Mouse (Mus musculus) lung, postnatal 0 days (tissue): ENCODE measurements at regions not wholly inside any gene's neighbourhood (a gene's known extent, or its start where the extent isn't known, plus 50 kb on each side); places are given as distances from the start of the nearest gene placed in this dataset.
A peak's percentile ranks its signal among the peaks of the same experiment; 100 is the strongest.

Experiments used
- ATAC-seq: fragments of 200-750 bp; cut with Nextera tagmentation; 2 replicates; pipeline ENCODE4 v1.8.0; 2017; ENCODE audit warnings: moderate library complexity
- DNase-seq: peaks from one replicate; pipeline ENCODE4 v3.0.0-alpha.2; 2016; ENCODE audit warnings: low spot score
- H3K27ac ChIP-seq: fragments of 300-500 bp; sonication (generic); 2 replicates; pipeline ENCODE4 v1.5.1; 2014; ENCODE audit warnings: antibody characterized with exemption, mild to moderate bottlenecking, low read length, mixed read lengths
- H3K27me3 ChIP-seq: fragments of 300-500 bp; sonication (generic); replicated peaks from 2 replicates; pipeline ENCODE4 v1.6.1; 2014; ENCODE audit warnings: low read length, mixed read lengths; ENCODE audit not compliant: insufficient read depth
- H3K36me3 ChIP-seq: fragments of 300-500 bp; sonication (generic); 2 replicates; pipeline ENCODE4 v1.6.1; 2014; ENCODE audit warnings: low read length, mixed read lengths; ENCODE audit not compliant: insufficient read depth
- H3K4me1 ChIP-seq: fragments of 300-500 bp; sonication (generic); 2 replicates; pipeline ENCODE4 v1.6.1; 2014; ENCODE audit warnings: antibody characterized with exemption, low read depth, low read length, mixed read lengths; ENCODE audit not compliant: insufficient read depth
- H3K4me2 ChIP-seq: fragments of 300-500 bp; sonication (generic); replicated peaks from 2 replicates; pipeline ENCODE4 v1.6.1; 2014; ENCODE audit warnings: low read depth, mild to moderate bottlenecking, low read length, moderate library complexity, mixed read lengths
- H3K4me3 ChIP-seq: fragments of 300-500 bp; sonication (generic); 2 replicates; pipeline ENCODE4 v1.5.1; 2014; ENCODE audit warnings: low read depth, low read length
- H3K9ac ChIP-seq: fragments of 300-500 bp; sonication (generic); replicated peaks from 2 replicates; pipeline ENCODE4 v1.6.1; 2014; ENCODE audit warnings: low read depth, mild to moderate bottlenecking
- H3K9me3 ChIP-seq: fragments of 300-500 bp; sonication (generic); 2 replicates; pipeline ENCODE4 v1.6.1; 2016; ENCODE audit warnings: low read length, mixed read lengths
- CTCF ChIP-seq: IDR thresholded peaks from 2 replicates; pipeline ENCODE4 v1.5.1; 2016; ENCODE audit warnings: antibody characterized with exemption, mild to moderate bottlenecking
- EP300 ChIP-seq: IDR thresholded peaks from 2 replicates; pipeline ENCODE4 v1.6.1; 2016; ENCODE audit warnings: antibody characterized with exemption, mild to moderate bottlenecking, control low read depth
- WGBS: fragments of 180-500 bp; shearing (Covaris S2); extraction: QIAGEN DNeasy Blood & Tissue Kit; methylation state at CpG from one replicate; pipeline ENCODE4 v1.1.7; 2014; 5-methylcytosine and 5-hydroxymethylcytosine counted together

- WGBS, result 80% methylated on average over 10 of the region's 10 CpGs
- Histone ChIP-seq H3K4me1 (no peaks in the 10 kb centered on the region), H3K27me3 (no peaks in the 10 kb centered on the region), H3K4me2 (no peak overlapping the region), H3K9me3 (0 out of 2 replicates have a peak, but pooled peaks cover 4% of the 10 kb centered on the region), H3K4me3 (no peak overlapping the region), H3K36me3 (no peaks in the 10 kb centered on the region), H3K27ac (no peak overlapping the region), H3K9ac (no peak overlapping the region)
- TF ChIP-seq CTCF (0 out of 2 replicates have a peak, but pooled peaks have one; percentile 12), EP300 (no peak)
- ATAC-seq (peak; percentile 23; the same call in 1 of the 2 replicates), DNase-seq (no peak)
These were observed 132.9 kb upstream of the Zfp64 start for GRCm38 (mm10) chr2:169088301-169088700.

GRCm38 (mm10) chr2:169071267-169071666, 115.9 kb upstream of the Zfp64 start:
- Histone ChIP-seq H3K4me3 (no peak overlapping the region), H3K4me1 (no peaks in the 10 kb centered on the region), H3K4me2 (no peak overlapping the region), H3K9ac (no peak overlapping the region), H3K27ac (no peak overlapping the region), H3K27me3 (no peaks in the 10 kb centered on the region), H3K9me3 (no peaks in the 10 kb centered on the region), H3K36me3 (no peaks in the 10 kb centered on the region)
- TF ChIP-seq EP300 (no peak), CTCF (no peak)
- DNase-seq, result no peak
- ATAC-seq, result no peak

- no peaks in the 10 kb centered on the region for H3K36me3 ChIP-seq
- H3K4me1 ChIP-seq, result no peaks in the 10 kb centered on the region
- H3K27me3 ChIP-seq, result no peaks in the 10 kb centered on the region
- no peak overlapping the region for H3K4me3 ChIP-seq
- TF ChIP-seq EP300, result no peak
- TF ChIP-seq CTCF, result no peak
- H3K9me3 ChIP-seq, result no peaks in the 10 kb centered on the region
- no peak overlapping the region for H3K4me2 ChIP-seq
- no peak overlapping the region for H3K27ac ChIP-seq
- ATAC-seq (peak; percentile 16; the same call in 1 of the 2 replicates), DNase-seq (no peak)
- 70% methylated on average over 16 of the region's 16 CpGs for WGBS
- no peak overlapping the region for H3K9ac ChIP-seq
These were observed 109.8 kb upstream of the Zfp64 start for GRCm38 (mm10) chr2:169065166-169065698.

GRCm38 (mm10) chr2:169061520-169061919, 106.1 kb upstream of the Zfp64 start:
- 3% methylated on average over 11 of the region's 11 CpGs for WGBS
- TF ChIP-seq CTCF (peak; percentile 92), EP300 (peak; percentile 54)

GRCm38 (mm10) chr2:169060495-169060894, 105.1 kb upstream of the Zfp64 start:
- WGBS, result 43% methylated on average over 13 of the region's 13 CpGs
- Histone ChIP-seq H3K36me3 (no peaks in the 10 kb centered on the region), H3K27me3 (no peaks in the 10 kb centered on the region), H3K4me2 (no peak overlapping the region), H3K4me3 (no peak overlapping the region), H3K27ac (no peak overlapping the region), H3K9ac (no peak overlapping the region), H3K9me3 (no peaks in the 10 kb centered on the region), H3K4me1 (no peaks in the 10 kb centered on the region)
- ATAC-seq (no peak), DNase-seq (no peak)
- no peak for TF ChIP-seq EP300
- TF ChIP-seq CTCF, result no peak

More at GRCm38 (mm10) chr2:169061520-169061919, 106.1 kb upstream of the Zfp64 start:
- ATAC-seq (peak; percentile 55), DNase-seq (peak; percentile 90)
- Histone ChIP-seq H3K9ac (no peak overlapping the region), H3K27me3 (no peaks in the 10 kb centered on the region), H3K4me3 (no peak overlapping the region), H3K27ac (no peak overlapping the region), H3K4me1 (no peaks in the 10 kb centered on the region), H3K9me3 (no peaks in the 10 kb centered on the region), H3K36me3 (no peaks in the 10 kb centered on the region), H3K4me2 (no peak overlapping the region)

GRCm38 (mm10) chr2:169057831-169058230, 102.4 kb upstream of the Zfp64 start:
- H3K9ac ChIP-seq, result no peak overlapping the region
- H3K36me3 ChIP-seq, result no peaks in the 10 kb centered on the region
- no peak overlapping the region for H3K27ac ChIP-seq
- DNase-seq (no peak), ATAC-seq (no peak)
- TF ChIP-seq CTCF (peak; percentile 45), EP300 (no peak)
- no peaks in the 10 kb centered on the region for H3K27me3 ChIP-seq
- 82% methylated on average over 5 of the region's 5 CpGs for WGBS
- H3K4me1 ChIP-seq, result no peaks in the 10 kb centered on the region
- no peak overlapping the region for H3K4me2 ChIP-seq
- no peak overlapping the region for H3K4me3 ChIP-seq
- no peaks in the 10 kb centered on the region for H3K9me3 ChIP-seq

GRCm38 (mm10) chr2:169049947-169050346, 94.6 kb upstream of the Zfp64 start:
- no peaks in the 10 kb centered on the region for H3K27me3 ChIP-seq
- 87% methylated on average over 14 of the region's 14 CpGs for WGBS
- no peak for DNase-seq
- no peak overlapping the region for H3K9ac ChIP-seq
- H3K36me3 ChIP-seq, result no peaks in the 10 kb centered on the region
- no peaks in the 10 kb centered on the region for H3K4me1 ChIP-seq
- H3K4me2 ChIP-seq, result no peak overlapping the region
- H3K4me3 ChIP-seq, result no peak overlapping the region
- TF ChIP-seq CTCF, result no peak
- no peak for TF ChIP-seq EP300
- no peak for ATAC-seq
- H3K27ac ChIP-seq, result no peak overlapping the region
- no peaks in the 10 kb centered on the region for H3K9me3 ChIP-seq
